Mouse (Mus musculus) adrenal gland, postnatal 36 days (tissue): ENCODE measurements around the gene Tial1. TPM values are rescaled to one million over a fixed set of nuclear protein-coding genes. Genes with fewer than 3 reads are reported as not detected.

Experiments used
- DNase-seq, 2 experiments: peaks; one replicate each; pipeline ENCODE4 v3.0.0; 2021; ENCODE audit warnings: mixed read lengths in 1 of 2
- long read RNA-seq, 2 experiments: library from polyadenylated mRNA; stranded (forward); transcript quantifications; one replicate each; pipeline ENCODE4 v2.0.0; 2021; ENCODE audit warnings: borderline sequencing depth in 2 of 2
- total RNA-seq, 2 experiments: library from RNA; stranded (reverse); gene quantifications; 2 replicates each; pipeline ENCODE4 v1.2.3; 2021

Tial1 gene
- 10 to 100 TPM; 74.4 to 90.2 TPM for total RNA-seq
- long read RNA-seq, experiment 1, full-length matches to known transcripts: 9 of 14 reads
- long read RNA-seq, experiment 1, partial matches to known transcripts: 3 of 14 reads
- long read RNA-seq, experiment 1, other reads (novel, unspliced or antisense): 2 of 14 reads
- long read RNA-seq, experiment 2, full-length matches to known transcripts: 8 of 10 reads
- long read RNA-seq, experiment 2, partial matches to known transcripts: 1 of 10 reads
- long read RNA-seq, experiment 2, other reads (novel, unspliced or antisense): 1 of 10 reads

DNA sequence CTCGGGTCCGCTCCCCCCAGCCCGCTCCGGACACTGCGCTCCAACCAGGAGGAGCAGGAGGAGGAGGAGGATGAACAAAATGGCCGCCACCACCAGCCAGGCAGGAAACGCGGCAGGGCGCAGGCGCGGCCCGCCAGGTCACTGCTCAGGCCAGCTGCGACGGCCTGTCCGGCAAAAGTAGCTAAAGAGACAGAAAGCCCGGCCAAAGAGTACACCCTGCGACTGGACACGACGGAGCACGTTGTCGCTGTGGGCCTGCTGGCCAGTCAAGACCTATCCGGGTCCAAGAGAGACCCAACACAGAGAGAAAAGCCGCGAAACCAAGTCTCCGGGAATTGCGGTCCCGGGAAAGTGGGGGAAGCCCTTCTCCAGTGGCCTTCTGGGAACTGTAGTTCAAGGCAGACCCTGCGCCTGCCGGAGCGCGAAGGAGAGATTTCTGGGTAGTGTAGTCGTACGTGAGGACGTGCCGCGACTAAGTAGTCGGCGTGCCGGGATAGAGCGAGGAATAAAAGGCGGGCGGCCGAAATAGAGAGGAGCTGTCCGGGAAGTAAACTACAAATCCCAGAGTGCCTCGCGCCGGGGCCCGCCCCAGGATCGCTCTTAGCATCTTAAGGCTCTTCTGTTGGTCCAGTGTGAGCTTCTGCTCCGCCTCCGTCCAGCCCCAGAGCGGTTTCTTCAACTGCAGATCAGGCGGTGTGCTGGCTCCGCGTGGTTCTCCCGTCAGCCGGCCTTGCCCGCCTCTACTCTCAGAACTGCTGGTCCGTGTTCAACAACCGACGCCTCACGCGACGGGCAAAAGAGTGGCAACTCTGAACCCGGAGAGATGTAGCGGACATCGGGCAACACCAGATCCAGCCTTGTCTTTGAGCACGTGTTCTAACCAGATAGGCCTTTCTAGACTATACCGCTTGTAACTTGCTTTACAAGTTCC, at the start of gene Tial1:
Gene Tial1 (minus strand): TSS at position 433 of the 931 bp plus-strand sequence.
- peak; percentile 98 to 99 for DNase-seq

- no peak for DNase-seq
Measured at GRCm38 (mm10) chr7:128504091-128504490, 42.6 kb upstream of the Tial1 start.

- DNase-seq: peak; percentile 65 to 82
Measured at GRCm38 (mm10) chr7:128499801-128500200, 38.3 kb upstream of the Tial1 start.

DNA sequence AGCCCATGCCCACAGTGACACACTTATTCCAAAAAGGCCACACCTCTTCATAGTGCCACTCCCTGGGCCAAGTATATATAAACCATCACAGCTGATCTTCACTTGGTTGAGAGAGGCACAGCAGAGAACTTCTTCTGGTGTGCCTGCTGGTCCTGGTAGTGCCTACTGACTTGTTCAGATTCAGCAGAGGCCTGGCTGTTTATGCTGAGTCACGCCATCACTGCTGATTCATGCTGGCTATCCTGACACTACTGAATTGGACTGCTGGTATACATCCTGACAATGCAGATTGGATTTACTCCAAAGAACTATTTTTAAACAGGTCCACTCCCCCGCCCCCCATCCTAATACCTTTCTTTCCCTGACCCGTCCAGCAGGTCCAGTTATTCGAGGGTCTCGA, 33.0 kb upstream of the Tial1 start:
- DNase-seq: peak in 1 of 2 experiments; percentile 18

- no peak for DNase-seq
Measured at GRCm38 (mm10) chr7:128488986-128489385, 27.5 kb upstream of the Tial1 start.

- DNase-seq: peak; percentile 86 to 91
Measured at GRCm38 (mm10) chr7:128474322-128474721, 12.8 kb upstream of the Tial1 start.

- no peak for DNase-seq
Measured at GRCm38 (mm10) chr7:128462406-128462805, 889 bp upstream of the Tial1 start.

DNA sequence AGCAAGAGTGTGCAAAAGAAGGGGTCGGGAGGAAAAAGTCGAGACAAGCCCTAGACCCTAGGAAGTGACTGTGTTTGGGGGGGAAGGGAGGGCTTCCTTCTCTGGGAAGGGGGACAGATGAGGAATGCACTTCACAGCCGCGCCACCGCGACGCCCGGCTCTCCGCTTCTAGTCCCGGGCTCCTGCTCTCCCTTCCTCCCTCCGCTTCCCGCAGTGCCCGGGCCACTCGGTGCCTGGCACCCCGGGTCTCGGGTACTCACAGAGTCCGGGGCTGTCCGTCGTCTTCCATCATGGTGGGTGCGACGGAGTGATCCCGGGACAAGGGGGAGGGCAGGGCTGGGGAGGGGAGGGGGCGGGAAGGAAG, 670 bp downstream of the Tial1 start:
- DNase-seq: peak in 1 of 2 experiments; percentile 48

GRCm38 (mm10) chr7:128460131-128460864, 1.2 kb downstream of the Tial1 start:
- peak; percentile 44 to 60 for DNase-seq

DNA sequence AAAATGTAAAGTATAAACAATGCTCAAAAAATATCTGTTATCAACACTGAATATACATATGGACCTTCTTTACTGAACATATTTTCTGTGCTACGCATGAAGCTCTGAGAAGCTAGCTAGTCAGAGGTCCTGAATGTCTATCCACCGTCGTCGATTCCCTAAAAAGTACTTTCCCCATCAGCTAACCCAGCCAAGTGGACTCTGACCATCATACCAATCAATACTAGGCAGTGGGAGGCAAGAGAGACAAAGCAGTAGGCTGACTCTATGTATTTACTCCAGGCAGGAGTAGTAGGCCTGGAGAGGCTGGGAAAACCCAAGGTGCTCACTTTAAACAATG, 1.8 kb downstream of the Tial1 start:
- DNase-seq: no peak

DNA sequence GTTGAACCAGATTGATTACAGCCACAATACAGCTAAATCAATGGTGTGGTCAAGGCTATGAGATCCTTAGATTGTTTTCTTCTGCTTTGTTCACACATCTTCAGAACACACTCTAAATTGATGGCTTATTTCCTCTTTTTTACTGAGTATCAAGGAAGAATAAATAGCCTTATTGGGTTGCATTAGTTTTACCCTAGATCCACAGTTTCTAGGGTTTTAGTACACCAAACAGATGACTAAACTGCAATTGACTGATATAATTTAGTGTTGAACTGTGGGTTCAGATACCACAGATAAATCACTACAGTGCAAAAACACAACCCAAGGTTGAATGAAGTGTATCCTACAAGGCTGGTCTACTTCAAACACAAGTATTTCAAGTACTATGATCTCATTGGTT, 3.5 kb downstream of the Tial1 start:
- no peak for DNase-seq

- no peak for DNase-seq
Measured at GRCm38 (mm10) chr7:128452731-128453130, 8.8 kb downstream of the Tial1 start.

GRCm38 (mm10) chr7:128440584-128440983, 20.9 kb downstream of the Tial1 start:
- DNase-seq: no peak

GRCm38 (mm10) chr7:128439251-128439650, 22.3 kb downstream of the Tial1 start:
- no peak for DNase-seq

DNA sequence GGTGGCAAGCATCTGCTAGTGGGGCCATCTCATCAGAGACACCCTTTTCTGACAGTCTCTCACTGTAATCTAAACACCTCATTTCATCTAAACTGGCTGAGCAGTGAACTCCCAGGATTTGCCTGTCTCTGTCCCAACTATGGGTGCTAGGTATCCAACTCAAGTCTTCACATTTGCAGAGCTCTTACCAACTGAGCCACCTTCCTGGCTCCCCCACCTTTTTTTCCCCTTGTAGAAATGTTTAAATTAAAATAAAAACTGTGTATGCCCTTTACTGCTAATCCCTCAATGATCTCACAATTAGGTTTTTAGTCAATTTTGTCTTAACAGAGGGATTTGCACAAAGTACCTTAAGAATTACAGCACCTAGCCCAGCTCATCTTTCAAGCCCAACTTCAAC, 23.4 kb downstream of the Tial1 start:
- DNase-seq: no peak

DNA sequence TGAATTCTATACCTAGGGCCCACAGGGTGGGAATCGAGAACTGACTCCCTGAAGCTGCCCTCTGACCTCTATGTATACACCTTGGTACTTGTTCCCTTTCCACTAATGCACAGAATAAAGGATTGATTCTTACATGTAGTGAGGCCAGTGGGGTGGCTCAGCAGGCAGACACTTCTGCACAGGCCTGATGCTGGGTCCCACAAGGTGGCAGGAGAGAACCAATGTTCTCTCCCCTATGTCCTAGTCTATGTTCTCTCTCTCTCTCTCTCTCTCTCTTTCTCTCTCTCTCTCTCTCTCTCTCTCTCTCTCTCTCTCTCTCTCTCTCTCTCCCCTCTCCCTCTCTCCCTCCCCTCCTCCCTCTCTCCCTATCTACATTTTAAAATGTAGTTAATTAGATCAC, 28.3 kb downstream of the Tial1 start:
- peak in 1 of 2 experiments; percentile 16 for DNase-seq

GRCm38 (mm10) chr7:128432574-128432973, 28.9 kb downstream of the Tial1 start:
- DNase-seq: no peak

- peak in 1 of 2 experiments; percentile 12 for DNase-seq
Measured at GRCm38 (mm10) chr7:128422491-128422890, 39.0 kb downstream of the Tial1 start.

DNA sequence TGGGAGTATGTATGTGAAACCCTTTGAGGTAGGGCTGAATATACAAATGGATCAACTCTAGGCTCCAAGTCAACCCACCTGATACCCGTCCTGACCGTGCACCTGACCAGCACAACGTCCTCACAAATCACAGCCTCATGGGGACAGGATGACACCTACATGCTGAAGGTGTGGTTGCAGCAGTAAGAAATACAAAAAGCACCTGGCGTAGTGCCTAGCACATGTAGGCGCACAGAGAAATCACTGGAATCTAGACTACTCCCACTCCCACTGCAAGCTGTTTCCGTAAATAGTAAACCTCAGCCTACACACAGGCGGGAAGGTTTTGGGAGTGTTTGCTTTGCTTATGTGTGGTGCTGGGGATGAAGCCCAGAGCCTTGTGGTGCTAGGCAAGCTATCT, 39.8 kb downstream of the Tial1 start:
- no peak for DNase-seq

DNA sequence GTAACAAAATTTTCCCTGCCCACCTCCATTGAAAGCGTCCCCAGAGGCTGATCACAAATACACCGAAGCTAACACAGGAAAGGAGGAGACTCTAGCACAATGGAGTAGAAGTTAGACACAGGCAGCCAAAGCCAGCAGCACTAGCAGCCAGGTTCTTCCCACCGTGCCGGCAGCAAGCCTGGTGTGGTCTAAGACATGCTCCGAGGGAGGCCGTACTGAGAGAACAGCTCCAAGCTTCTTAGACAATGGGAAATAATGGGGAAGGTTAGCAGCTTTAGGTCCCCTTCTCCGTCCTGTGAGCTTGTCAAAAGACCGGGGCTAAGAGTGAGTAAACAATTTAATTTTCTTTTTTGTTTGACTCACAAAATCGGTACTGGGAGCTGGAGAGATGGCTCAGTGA, 41.8 kb downstream of the Tial1 start:
- DNase-seq: no peak

- peak; percentile 81 to 87 for DNase-seq
Measured at GRCm38 (mm10) chr7:128417930-128418779, 43.4 kb downstream of the Tial1 start, which contains the start of gene Rgs10. Gene Rgs10 (minus strand): TSS chr7:128418758.
